29 mouse cellular contexts compared by ENCODE assay signal in genomic region chr1:63261041-63261590, GRCm38 (mm10). TPM values are rescaled to one million over a fixed set of nuclear protein-coding genes. Genes with fewer than 3 reads are reported as not detected.
A peak's percentile ranks its signal among the peaks of the same experiment; 100 is the strongest.
DNase-seq lines count a peak whose midpoint lies in the region; ATAC-seq lines count a peak whose summit lies in the region.
"Had no signal": no experiment of that assay in that cellular context is flagged by ENCODE, and none has a peak within 500 bp of the region (broad histone marks: within the 10 kb centered on the region; RNA-seq: fewer than 3 reads in every experiment).

No protein-coding gene starts in this region.

- no peaks in the 10 kb centered on the region for H3K36me3 ChIP-seq in hindbrain, embryonic 11.5 days (ENCODE audit: control insufficient read depth, insufficient read depth, low read length)
- no peaks in the 10 kb centered on the region for H3K36me3 ChIP-seq in hindbrain, embryonic 13.5 days
- no peaks in the 10 kb centered on the region for H3K36me3 ChIP-seq in midbrain, embryonic 14.5 days (ENCODE audit: control insufficient read depth, insufficient read depth, low read length)
- no peaks in the 10 kb centered on the region for H3K36me3 ChIP-seq in midbrain, embryonic 13.5 days
- H3K36me3 ChIP-seq in limb, embryonic 10.5 days, result no peaks in the 10 kb centered on the region
- H3K36me3 ChIP-seq: heart, embryonic 12.5 days; hindbrain, embryonic 15.5 days; limb, embryonic 15.5 days; lung, embryonic 15.5 days; midbrain, embryonic 12.5 days; neural tube, embryonic 12.5 days; stomach, embryonic 15.5 days had no signal

- 48% methylated on average over 17 of the region's 17 CpGs for WGBS in hindbrain, embryonic 11.5 days
- WGBS in hindbrain, embryonic 13.5 days, result 43% methylated on average over 17 of the region's 17 CpGs
- 41% methylated on average over 17 of the region's 17 CpGs for WGBS in midbrain, embryonic 14.5 days
- WGBS in midbrain, embryonic 13.5 days, result 49% methylated on average over 17 of the region's 17 CpGs
- WGBS in limb, embryonic 10.5 days, result 46% methylated on average over 17 of the region's 17 CpGs

- H3K9ac ChIP-seq in hindbrain, embryonic 11.5 days (ENCODE audit: low read depth, low read length), result no peak overlapping the region
- no peak overlapping the region for H3K9ac ChIP-seq in hindbrain, embryonic 13.5 days
- no peak overlapping the region for H3K9ac ChIP-seq in midbrain, embryonic 14.5 days (replicated peaks; ENCODE audit: low read length)
- no peak overlapping the region for H3K9ac ChIP-seq in midbrain, embryonic 13.5 days (replicated peaks)
- H3K9ac ChIP-seq: heart, embryonic 12.5 days; hindbrain, embryonic 15.5 days; limb, embryonic 15.5 days; liver, embryonic 14.5 days; lung, embryonic 15.5 days; midbrain, embryonic 12.5 days; neural tube, embryonic 12.5 days; stomach, embryonic 15.5 days had no signal

- H3K4me3 ChIP-seq in hindbrain, embryonic 11.5 days (ENCODE audit: low read depth, low read length), result no peak overlapping the region
- H3K4me3 ChIP-seq in hindbrain, embryonic 13.5 days, result no peak overlapping the region
- no peak overlapping the region for H3K4me3 ChIP-seq in midbrain, embryonic 14.5 days (replicated peaks; ENCODE audit: low read depth, low read length)
- no peak overlapping the region for H3K4me3 ChIP-seq in midbrain, embryonic 13.5 days (replicated peaks)
- no peak overlapping the region for H3K4me3 ChIP-seq in limb, embryonic 10.5 days
- H3K4me3 ChIP-seq: erythroblast, embryonic 14.5 days; gastrocnemius, adult 2 months; heart, embryonic 12.5 days; hindbrain, embryonic 15.5 days; layer of hippocampus, adult 2 months; limb, embryonic 15.5 days; lung, embryonic 15.5 days; midbrain, embryonic 12.5 days; neural tube, embryonic 12.5 days; stomach, embryonic 15.5 days had no signal

- peak; percentile 48 for DNase-seq in hindbrain, embryonic 11.5 days (ENCODE audit: low spot score)
- DNase-seq in midbrain, embryonic 14.5 days, result peak; percentile 15
- peak; percentile 41 for DNase-seq in limb, embryonic 10.5 days (ENCODE audit: low spot score)
- no peak for DNase-seq in urinary bladder, postnatal 25 days (ENCODE audit: low spot score)
- DNase-seq in thymus, adult 18-20 months, result no peak
- DNase-seq: adrenal gland, postnatal 25 days; cerebellum, adult 18-20 months; gastrocnemius, adult 2 months; gastrocnemius, postnatal 36 days; heart, adult 18-20 months; heart, postnatal 4 days; kidney, adult 2 months; kidney, postnatal 36 days; right cerebral cortex, postnatal 25 days; thymus, postnatal 14 days had no signal

- peaks cover 56% of the 10 kb centered on the region for H3K27me3 ChIP-seq in hindbrain, embryonic 11.5 days (ENCODE audit: control insufficient read depth, insufficient read depth, low read length)
- H3K27me3 ChIP-seq in hindbrain, embryonic 13.5 days, result peaks cover 85% of the 10 kb centered on the region
- H3K27me3 ChIP-seq in midbrain, embryonic 14.5 days (ENCODE audit: control insufficient read depth, insufficient read depth, low read length), result peaks cover 73% of the 10 kb centered on the region
- H3K27me3 ChIP-seq in midbrain, embryonic 13.5 days, result peaks cover 81% of the 10 kb centered on the region
- peaks cover 99% of the 10 kb centered on the region for H3K27me3 ChIP-seq in limb, embryonic 10.5 days (ENCODE audit: low read depth, poor library complexity, severe bottlenecking)

- ATAC-seq in hindbrain, embryonic 11.5 days (ENCODE audit: low FRiP score), result no peak
- ATAC-seq in hindbrain, embryonic 13.5 days (ENCODE audit: low FRiP score), result no peak
- ATAC-seq in midbrain, embryonic 14.5 days (ENCODE audit: low FRiP score, low TSS enrichment), result no peak
- no peak for ATAC-seq in midbrain, embryonic 13.5 days
- ATAC-seq: forebrain, embryonic 16.5 days; inflammation-experienced regulatory T-cells, adult 6 months had no signal

- 0 out of 2 replicates have a peak, but pooled peaks cover 4% of the 10 kb centered on the region for H3K4me1 ChIP-seq in hindbrain, embryonic 11.5 days (replicated peaks; ENCODE audit: control insufficient read depth, insufficient read depth, low read length)
- H3K4me1 ChIP-seq in hindbrain, embryonic 13.5 days (replicated peaks), result peaks cover 8% of the 10 kb centered on the region
- H3K4me1 ChIP-seq in midbrain, embryonic 14.5 days (ENCODE audit: control insufficient read depth, insufficient read depth, low read length), result 0 out of 2 replicates have a peak, but pooled peaks cover 4% of the 10 kb centered on the region
- peaks cover 10% of the 10 kb centered on the region for H3K4me1 ChIP-seq in midbrain, embryonic 13.5 days (replicated peaks)
- H3K4me1 ChIP-seq in limb, embryonic 10.5 days, result peaks cover 9% of the 10 kb centered on the region
- H3K4me1 ChIP-seq: heart, embryonic 12.5 days; limb, embryonic 15.5 days; lung, embryonic 15.5 days; neural tube, embryonic 12.5 days; stomach, embryonic 15.5 days had no signal

- no peak overlapping the region for H3K4me2 ChIP-seq in hindbrain, embryonic 11.5 days (replicated peaks; ENCODE audit: low read depth, low read length)
- H3K4me2 ChIP-seq in hindbrain, embryonic 13.5 days, result no peak overlapping the region
- no peak overlapping the region for H3K4me2 ChIP-seq in midbrain, embryonic 14.5 days (ENCODE audit: low read length)
- no peak overlapping the region for H3K4me2 ChIP-seq in midbrain, embryonic 13.5 days (replicated peaks)
- H3K4me2 ChIP-seq: heart, embryonic 12.5 days; hindbrain, embryonic 15.5 days; limb, embryonic 15.5 days; lung, embryonic 15.5 days; midbrain, embryonic 12.5 days; neural tube, embryonic 12.5 days; stomach, embryonic 15.5 days had no signal

- H3K9me3 ChIP-seq in hindbrain, embryonic 11.5 days (ENCODE audit: control insufficient read depth, low read length), result no peaks in the 10 kb centered on the region
- no peaks in the 10 kb centered on the region for H3K9me3 ChIP-seq in hindbrain, embryonic 13.5 days
- no peaks in the 10 kb centered on the region for H3K9me3 ChIP-seq in midbrain, embryonic 14.5 days (ENCODE audit: control insufficient read depth, low read length)
- H3K9me3 ChIP-seq in midbrain, embryonic 13.5 days, result no peaks in the 10 kb centered on the region
- no peaks in the 10 kb centered on the region for H3K9me3 ChIP-seq in limb, embryonic 10.5 days (replicated peaks)
- H3K9me3 ChIP-seq: heart, embryonic 12.5 days; hindbrain, embryonic 15.5 days; limb, embryonic 15.5 days; lung, embryonic 15.5 days; midbrain, embryonic 12.5 days; neural tube, embryonic 12.5 days; stomach, embryonic 15.5 days had no signal

- no peak overlapping the region for H3K27ac ChIP-seq in hindbrain, embryonic 11.5 days (ENCODE audit: low read depth, low read length)
- H3K27ac ChIP-seq in hindbrain, embryonic 13.5 days, result no peak overlapping the region
- H3K27ac ChIP-seq in midbrain, embryonic 14.5 days (replicated peaks; ENCODE audit: low read depth, low read length), result no peak overlapping the region
- no peak overlapping the region for H3K27ac ChIP-seq in midbrain, embryonic 13.5 days
- no peak overlapping the region for H3K27ac ChIP-seq in limb, embryonic 10.5 days
- H3K27ac ChIP-seq: gastrocnemius, adult 2 months; hindbrain, embryonic 15.5 days; layer of hippocampus, adult 2 months; limb, embryonic 15.5 days; liver, embryonic 14.5 days; lung, embryonic 15.5 days; midbrain, embryonic 12.5 days; neural tube, embryonic 12.5 days; stomach, embryonic 15.5 days had no signal

RNA-seq across cellular contexts. Expression of gene Zdbf2, which starts 11.9 kb away (rescaled TPM):
- polyA plus RNA-seq in hindbrain, embryonic 11.5 days (2014; fragmentation: Nextera tagmentation; extraction: Ambion mirVana), result 16.1 and 24.7 TPM in 2 replicates
- polyA plus RNA-seq in hindbrain, embryonic 13.5 days (2015; fragmentation: Nextera tagmentation; extraction: Ambion mirVana), result 34.9 and 36.9 TPM in 2 replicates
- 38.3 and 38.9 TPM in 2 replicates for polyA plus RNA-seq in midbrain, embryonic 14.5 days (2014; fragmentation: Nextera tagmentation; extraction: Ambion mirVana)
- 47.9 and 49.6 TPM in 2 replicates for polyA plus RNA-seq in midbrain, embryonic 13.5 days (2015; fragmentation: Nextera tagmentation; extraction: Ambion mirVana)
- polyA plus RNA-seq in limb, embryonic 10.5 days (2016; fragmentation: Nextera tagmentation; extraction: Ambion mirVana), result 10.9 and 12.8 TPM in 2 replicates

RNA-seq across cellular contexts. Expression of gene Gpr1, which starts 46.8 kb away (rescaled TPM):
- polyA plus RNA-seq in hindbrain, embryonic 11.5 days (2014; fragmentation: Nextera tagmentation; extraction: Ambion mirVana), result 0.08 and 0.27 TPM in 2 replicates
- 0.47 and 0.73 TPM in 2 replicates for polyA plus RNA-seq in hindbrain, embryonic 13.5 days (2015; fragmentation: Nextera tagmentation; extraction: Ambion mirVana)
- polyA plus RNA-seq in midbrain, embryonic 14.5 days (2014; fragmentation: Nextera tagmentation; extraction: Ambion mirVana), result 0.69 and 0.71 TPM in 2 replicates
- polyA plus RNA-seq in midbrain, embryonic 13.5 days (2015; fragmentation: Nextera tagmentation; extraction: Ambion mirVana), result 0.43 and 0.70 TPM in 2 replicates
- polyA plus RNA-seq in limb, embryonic 10.5 days (2016; fragmentation: Nextera tagmentation; extraction: Ambion mirVana), result 0.08 and 0.15 TPM in 2 replicates
- polyA plus RNA-seq: erythroblast, embryonic 14.5 days; inflammation-experienced regulatory T-cells, adult 6 months; liver, embryonic 14.5 days; lung, embryonic 15.5 days had no signal

Comparison
In these comparisons a context has a peak if more than half of its experiments do, and no peak if none do; other contexts are left out.
1. DNase-seq: peak in hindbrain, embryonic 11.5 days (single experiment), midbrain, embryonic 14.5 days (single experiment) and limb, embryonic 10.5 days (single experiment); none in urinary bladder, postnatal 25 days (single experiment) and thymus, adult 18-20 months (0 of 2).